Mouse (Mus musculus): ENCODE data around the gene Iqsec1. TPM values are rescaled to one million over a fixed set of nuclear protein-coding genes. Genes with fewer than 3 reads are reported as not detected.

The Iqsec1 gene
- polyA plus RNA-seq, 1 experiment from 2014 or later = 8.7 TPM

DNA sequence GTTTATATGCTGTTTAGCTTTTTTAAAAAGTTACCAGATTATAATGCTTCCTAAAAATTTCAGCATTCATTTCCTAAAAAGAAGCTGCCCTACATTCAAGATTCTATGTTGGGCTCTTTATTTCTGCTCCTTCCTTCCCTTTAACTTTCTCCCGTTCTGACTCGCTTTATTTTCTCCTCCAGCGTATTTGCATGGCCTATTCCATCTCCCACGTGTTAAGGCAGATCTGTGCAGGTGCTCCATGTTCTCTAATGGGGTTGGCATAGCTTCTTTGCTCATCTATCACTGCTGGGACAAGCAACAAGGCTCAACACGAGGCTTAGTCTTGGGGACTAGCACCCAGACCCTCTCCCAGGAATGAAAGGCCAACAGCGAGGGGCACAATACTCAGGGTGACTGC is 75.7 kb downstream of the Iqsec1 start:
- no peaks in the 10 kb centered on the region for H3K27me3 ChIP-seq (replicated peaks)
- WGBS = 77% methylated on average over 6 of the region's 6 CpGs
- H3K36me3 ChIP-seq = no peaks in the 10 kb centered on the region
- H3K4me2 ChIP-seq (replicated peaks) = no peak overlapping the region
- H3K9me3 ChIP-seq = no peaks in the 10 kb centered on the region
- no peak for ATAC-seq
- no peak overlapping the region for H3K9ac ChIP-seq
- H3K4me3 ChIP-seq (replicated peaks) = no peak overlapping the region
- H3K4me1 ChIP-seq (replicated peaks) = no peaks in the 10 kb centered on the region
- H3K27ac ChIP-seq = no peak overlapping the region

- Histone ChIP-seq H3K9ac (no peak overlapping the region), H3K27ac (no peak overlapping the region), H3K4me1 (replicated peaks) (no peaks in the 10 kb centered on the region), H3K27me3 (replicated peaks) (no peaks in the 10 kb centered on the region; the same call in 1 of the 2 replicates), H3K9me3 (no peaks in the 10 kb centered on the region), H3K4me2 (replicated peaks) (no peak overlapping the region), H3K36me3 (no peaks in the 10 kb centered on the region), H3K4me3 (replicated peaks) (no peak overlapping the region)
- WGBS = 79% methylated on average over 2 of the region's 2 CpGs
- ATAC-seq = no peak
Measured at GRCm38 (mm10) chr6:90904143-90904542, 84.3 kb downstream of the Iqsec1 start.

DNA sequence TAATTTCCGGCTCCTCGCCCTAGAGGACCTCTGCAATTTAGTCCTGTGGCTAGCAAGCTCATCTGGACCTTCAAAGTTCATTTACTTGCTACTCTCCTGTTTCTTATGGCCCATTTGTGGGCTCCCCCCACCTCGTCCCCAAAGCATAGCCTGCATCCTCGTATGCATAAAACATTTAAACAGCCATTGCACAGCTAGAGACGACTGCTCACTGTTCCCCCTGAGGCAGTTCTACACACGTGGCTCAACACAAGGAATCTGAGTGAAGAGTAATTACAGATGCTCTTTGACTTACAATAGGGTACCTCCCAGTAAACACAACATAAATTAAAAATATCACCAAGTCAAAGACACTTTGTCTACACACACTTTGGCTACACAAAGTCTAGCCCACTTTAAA is 88.2 kb downstream of the Iqsec1 start:
- H3K4me1 ChIP-seq (replicated peaks) = no peaks in the 10 kb centered on the region
- H3K9me3 ChIP-seq = no peaks in the 10 kb centered on the region
- H3K27ac ChIP-seq = no peak overlapping the region
- no peaks in the 10 kb centered on the region for H3K36me3 ChIP-seq
- ATAC-seq = no peak
- no peak overlapping the region for H3K4me3 ChIP-seq (replicated peaks)
- 66% methylated on average over 6 of the region's 6 CpGs for WGBS
- no peaks in the 10 kb centered on the region; the same call in 1 of the 2 replicates for H3K27me3 ChIP-seq (replicated peaks)
- no peak overlapping the region for H3K9ac ChIP-seq
- no peak overlapping the region for H3K4me2 ChIP-seq (replicated peaks)

DNA sequence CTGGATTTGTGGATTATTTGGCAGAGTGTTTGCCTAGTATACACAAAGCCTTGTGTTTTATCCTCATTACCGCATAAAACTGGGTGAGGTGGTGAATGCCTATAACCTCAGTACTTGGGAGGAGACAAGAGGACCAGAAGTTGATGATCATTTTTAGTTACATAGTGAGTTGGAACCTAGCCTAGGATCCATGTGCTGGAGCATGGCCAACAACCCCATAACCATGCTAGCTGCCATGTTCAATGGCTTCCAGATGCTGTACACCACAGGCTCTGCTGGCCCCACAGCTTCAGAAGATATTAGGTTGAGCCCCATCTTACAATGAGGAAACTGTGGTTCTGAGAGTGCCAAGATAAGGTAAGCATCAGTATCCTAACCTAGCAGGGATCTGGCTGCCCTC is 89.2 kb downstream of the Iqsec1 start:
- Histone ChIP-seq H3K36me3 (no peaks in the 10 kb centered on the region), H3K27ac (no peak overlapping the region), H3K4me3 (replicated peaks) (no peak overlapping the region), H3K9ac (no peak overlapping the region), H3K4me1 (replicated peaks) (no peaks in the 10 kb centered on the region), H3K4me2 (replicated peaks) (no peak overlapping the region), H3K9me3 (no peaks in the 10 kb centered on the region), H3K27me3 (replicated peaks) (no peaks in the 10 kb centered on the region)
- 76% methylated on average over 1 of the region's 1 CpGs for WGBS
- ATAC-seq = no peak

- H3K9ac ChIP-seq = no peak overlapping the region
- H3K36me3 ChIP-seq = no peaks in the 10 kb centered on the region
- ATAC-seq = peak; percentile 69; the same call in 1 of the 2 replicates
- H3K9me3 ChIP-seq = no peaks in the 10 kb centered on the region
- no peak overlapping the region for H3K4me2 ChIP-seq (replicated peaks)
- no peaks in the 10 kb centered on the region for H3K4me1 ChIP-seq (replicated peaks)
- WGBS = 0% methylated on average over 1 of the region's 1 CpGs
- no peaks in the 10 kb centered on the region for H3K27me3 ChIP-seq (replicated peaks)
- no peak overlapping the region for H3K27ac ChIP-seq
- no peak overlapping the region for H3K4me3 ChIP-seq (replicated peaks)
Measured at GRCm38 (mm10) chr6:90898107-90898506, 90.4 kb downstream of the Iqsec1 start.

GRCm38 (mm10) chr6:90892401-90892800 is 96.1 kb downstream of the Iqsec1 start:
- H3K4me2 ChIP-seq (replicated peaks) = no peak overlapping the region
- ATAC-seq = no peak
- WGBS = 77% methylated on average over 1 of the region's 1 CpGs
- H3K4me3 ChIP-seq (replicated peaks) = no peak overlapping the region
- H3K9me3 ChIP-seq = no peaks in the 10 kb centered on the region
- H3K9ac ChIP-seq = no peak overlapping the region
- no peaks in the 10 kb centered on the region for H3K4me1 ChIP-seq (replicated peaks)
- no peak overlapping the region for H3K27ac ChIP-seq
- H3K27me3 ChIP-seq (replicated peaks) = no peaks in the 10 kb centered on the region
- H3K36me3 ChIP-seq = no peaks in the 10 kb centered on the region

- Histone ChIP-seq H3K9ac (no peak overlapping the region), H3K36me3 (no peaks in the 10 kb centered on the region), H3K27me3 (replicated peaks) (no peaks in the 10 kb centered on the region), H3K4me1 (replicated peaks) (no peaks in the 10 kb centered on the region), H3K9me3 (no peaks in the 10 kb centered on the region), H3K4me2 (replicated peaks) (no peak overlapping the region), H3K27ac (no peak overlapping the region), H3K4me3 (replicated peaks) (no peak overlapping the region)
- ATAC-seq = no peak
- WGBS = 81% methylated on average over 7 of the region's 7 CpGs
Measured at GRCm38 (mm10) chr6:90889356-90890285, 98.9 kb downstream of the Iqsec1 start.

DNA sequence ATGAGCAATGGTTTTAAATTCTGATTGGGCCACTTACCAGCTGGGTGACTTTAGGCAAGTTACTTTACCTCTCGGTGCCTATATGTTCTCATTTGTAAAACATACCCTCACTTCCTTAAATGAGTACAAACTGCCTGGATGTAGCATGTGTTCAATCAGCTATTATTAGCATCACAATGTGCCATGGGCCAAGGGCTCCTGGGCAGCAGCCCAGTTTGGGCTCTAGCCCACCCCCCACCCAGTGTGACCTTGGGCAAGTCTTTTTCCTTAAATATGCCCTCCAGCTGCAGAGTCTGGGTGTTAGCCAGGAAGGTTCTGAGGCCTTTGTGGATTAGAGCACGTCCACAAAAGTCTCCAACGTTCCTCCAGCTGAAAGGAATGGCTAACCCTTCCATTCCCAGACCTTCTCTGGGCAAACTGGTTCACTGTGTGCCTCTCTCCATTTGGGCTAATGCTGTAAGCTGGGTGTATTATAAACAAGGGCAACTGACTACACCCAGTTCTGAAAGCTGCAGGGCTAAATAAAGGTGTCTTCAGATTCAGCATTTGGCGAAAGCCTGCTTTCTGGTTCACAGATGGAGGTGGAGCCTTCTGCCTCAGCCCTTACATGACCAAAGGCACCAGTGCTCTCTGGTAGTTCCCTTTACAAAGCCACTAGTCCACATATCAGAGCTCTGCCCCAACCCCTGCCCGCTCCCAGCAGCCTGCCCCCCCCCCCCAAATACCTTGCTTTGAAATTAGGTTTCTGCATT is 101.3 kb downstream of the Iqsec1 start:
- no peak overlapping the region for H3K4me3 ChIP-seq (replicated peaks)
- 73% methylated on average over 5 of the region's 5 CpGs for WGBS
- H3K9ac ChIP-seq = no peak overlapping the region
- H3K27me3 ChIP-seq (replicated peaks) = no peaks in the 10 kb centered on the region
- H3K36me3 ChIP-seq = no peaks in the 10 kb centered on the region
- H3K4me1 ChIP-seq (replicated peaks) = no peaks in the 10 kb centered on the region
- H3K9me3 ChIP-seq = no peaks in the 10 kb centered on the region
- no peak overlapping the region for H3K27ac ChIP-seq
- H3K4me2 ChIP-seq (replicated peaks) = no peak overlapping the region
- ATAC-seq = no peak

DNA sequence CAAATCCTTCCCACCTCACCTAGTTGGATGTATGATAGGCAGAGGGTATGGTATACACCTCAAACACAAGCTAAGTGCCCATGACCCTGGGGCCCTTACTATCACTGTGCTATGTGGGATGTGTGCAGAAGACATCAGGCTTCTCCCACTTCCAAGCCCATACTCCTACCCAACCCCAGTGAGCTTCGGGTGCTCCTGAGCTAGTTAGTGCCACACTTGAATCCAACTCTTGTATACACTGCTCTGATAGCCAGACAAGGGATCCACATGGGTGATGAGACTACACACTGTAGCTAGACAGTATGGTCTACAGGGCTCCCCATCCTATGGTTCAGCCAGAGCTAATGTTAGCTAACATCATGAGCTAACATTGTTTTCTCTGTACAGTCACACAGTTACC is 102.9 kb downstream of the Iqsec1 start:
- H3K4me3 ChIP-seq (replicated peaks) = no peak overlapping the region
- H3K9me3 ChIP-seq = no peaks in the 10 kb centered on the region
- 85% methylated on average over 1 of the region's 1 CpGs for WGBS
- H3K36me3 ChIP-seq = no peaks in the 10 kb centered on the region
- H3K27ac ChIP-seq = no peak overlapping the region
- H3K9ac ChIP-seq = no peak overlapping the region
- no peak overlapping the region for H3K4me2 ChIP-seq (replicated peaks)
- no peaks in the 10 kb centered on the region for H3K4me1 ChIP-seq (replicated peaks)
- no peak for ATAC-seq
- no peaks in the 10 kb centered on the region for H3K27me3 ChIP-seq (replicated peaks)

GRCm38 (mm10) chr6:90884631-90885030 is 103.9 kb downstream of the Iqsec1 start:
- Histone ChIP-seq H3K4me1 (replicated peaks) (no peaks in the 10 kb centered on the region), H3K36me3 (no peaks in the 10 kb centered on the region), H3K9me3 (no peaks in the 10 kb centered on the region), H3K27me3 (replicated peaks) (no peaks in the 10 kb centered on the region), H3K27ac (no peak overlapping the region), H3K4me3 (replicated peaks) (no peak overlapping the region), H3K9ac (no peak overlapping the region), H3K4me2 (replicated peaks) (no peak overlapping the region)
- no peak for ATAC-seq
- 44% methylated on average over 1 of the region's 1 CpGs for WGBS

- Histone ChIP-seq H3K36me3 (no peaks in the 10 kb centered on the region), H3K4me3 (replicated peaks) (no peak overlapping the region), H3K4me1 (replicated peaks) (no peaks in the 10 kb centered on the region), H3K9ac (no peak overlapping the region), H3K9me3 (no peaks in the 10 kb centered on the region), H3K27me3 (replicated peaks) (no peaks in the 10 kb centered on the region), H3K27ac (no peak overlapping the region), H3K4me2 (replicated peaks) (no peak overlapping the region)
- WGBS = 87% methylated on average over 2 of the region's 2 CpGs
- no peak for ATAC-seq
Measured at GRCm38 (mm10) chr6:90880975-90881374, 107.5 kb downstream of the Iqsec1 start.

DNA sequence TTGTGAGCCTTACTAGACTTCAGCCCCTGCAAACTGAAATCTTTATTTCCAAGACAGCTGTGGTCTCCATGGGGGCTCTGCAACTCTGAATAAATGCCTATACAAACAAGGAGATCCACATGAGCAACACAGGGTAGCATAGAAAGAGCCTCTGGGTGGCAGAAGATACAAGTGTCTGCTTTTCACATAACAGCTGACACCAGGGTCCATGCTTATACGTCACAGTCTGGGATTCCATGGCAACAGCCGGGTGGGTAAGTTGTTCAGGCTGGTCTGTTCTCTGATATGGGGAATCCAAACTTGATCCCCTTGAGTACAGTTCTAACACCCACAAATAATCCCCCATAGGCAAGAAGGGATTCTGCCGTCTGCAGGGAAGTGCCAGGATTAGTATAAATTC is 108.1 kb downstream of the Iqsec1 start:
- no peak overlapping the region for H3K9ac ChIP-seq
- WGBS = 39% methylated on average over 3 of the region's 3 CpGs
- no peaks in the 10 kb centered on the region for H3K27me3 ChIP-seq (replicated peaks)
- no peak overlapping the region for H3K4me2 ChIP-seq (replicated peaks)
- ATAC-seq = no peak
- H3K27ac ChIP-seq = no peak overlapping the region
- H3K4me3 ChIP-seq (replicated peaks) = no peak overlapping the region
- no peaks in the 10 kb centered on the region for H3K36me3 ChIP-seq
- H3K4me1 ChIP-seq (replicated peaks) = no peaks in the 10 kb centered on the region
- H3K9me3 ChIP-seq = no peaks in the 10 kb centered on the region
